Comparison of ENCODE assay signal across 8 mouse cellular contexts in the genomic region with DNA sequence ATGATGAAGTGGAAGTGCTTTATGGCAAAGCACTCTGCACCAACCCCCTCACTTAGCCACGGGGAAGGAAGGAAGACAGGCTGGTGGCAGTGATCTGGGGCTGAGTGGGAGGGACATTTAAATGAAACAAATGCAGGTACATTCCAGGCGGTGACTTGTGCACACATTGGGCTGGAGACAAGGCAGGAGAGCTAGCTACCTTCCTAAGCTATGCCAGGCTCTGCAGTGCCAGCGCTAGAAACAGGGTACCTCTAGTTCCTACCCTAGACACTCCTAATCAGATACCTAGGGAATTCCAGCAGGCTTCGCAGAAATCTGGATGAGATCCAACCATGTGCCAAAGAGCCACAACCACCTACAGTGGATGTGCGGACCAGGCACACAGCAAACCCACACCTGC. TPM values are rescaled to one million over a fixed set of nuclear protein-coding genes. Genes with fewer than 3 reads are reported as not detected.
DNase-seq lines count a peak whose midpoint lies in the region.
"Had no signal": no experiment of that assay in that cellular context is flagged by ENCODE, and none has a peak within 500 bp of the region (broad histone marks: within the 10 kb centered on the region; RNA-seq: fewer than 3 reads in every experiment).

No protein-coding gene starts in this region.

- peak; percentile 19 for DNase-seq in left cerebral cortex, adult 11 months (ENCODE audit: low spot score)
- DNase-seq in left cerebral cortex, postnatal 4 days, result no peak
- peak; percentile 25 for DNase-seq in testis, postnatal 10 days (ENCODE audit: low spot score)
- DNase-seq in testis, postnatal 14 days (ENCODE audit: low spot score), result no peak
- peak; percentile 35 to 76 for DNase-seq in left cerebral cortex, postnatal 25 days (ENCODE audit: low spot score in 2 of 2)
- DNase-seq in embryo, embryonic 9.5 days (ENCODE audit: extremely low spot score), result no peak
- no peak for DNase-seq in gastrocnemius, postnatal 10 days
- DNase-seq: adrenal gland, adult 8-10 months had no signal

- intact Hi-C loops in left cerebral cortex, postnatal 4 days (cut with DNase I), result no loop called here
- intact Hi-C loops in left cerebral cortex, postnatal 25 days (cut with DNase I), result no loop called here

RNA-seq across cellular contexts. Expression of a gene that starts 46.5 kb away (rescaled TPM):
- 10 to 100 TPM; 24.8 to 26.6 TPM for total RNA-seq in left cerebral cortex, postnatal 4 days (2021)
- total RNA-seq in left cerebral cortex, postnatal 25 days (2021), result 10 to 100 TPM; 31.5 to 32.6 TPM
- 10 to 100 TPM; 24.0 to 25.6 TPM for total RNA-seq in gastrocnemius, postnatal 10 days (2021)

Comparison
In these comparisons a context has a peak if more than half of its experiments do, and no peak if none do; other contexts are left out.
1. DNase-seq: peak in left cerebral cortex, adult 11 months (single experiment), testis, postnatal 10 days (single experiment) and left cerebral cortex, postnatal 25 days (2 of 2); none in left cerebral cortex, postnatal 4 days (single experiment), testis, postnatal 14 days (single experiment), embryo, embryonic 9.5 days (single experiment) and gastrocnemius, postnatal 10 days (single experiment).